ENCODE assay signal across 8 mouse cellular contexts in the genomic region with DNA sequence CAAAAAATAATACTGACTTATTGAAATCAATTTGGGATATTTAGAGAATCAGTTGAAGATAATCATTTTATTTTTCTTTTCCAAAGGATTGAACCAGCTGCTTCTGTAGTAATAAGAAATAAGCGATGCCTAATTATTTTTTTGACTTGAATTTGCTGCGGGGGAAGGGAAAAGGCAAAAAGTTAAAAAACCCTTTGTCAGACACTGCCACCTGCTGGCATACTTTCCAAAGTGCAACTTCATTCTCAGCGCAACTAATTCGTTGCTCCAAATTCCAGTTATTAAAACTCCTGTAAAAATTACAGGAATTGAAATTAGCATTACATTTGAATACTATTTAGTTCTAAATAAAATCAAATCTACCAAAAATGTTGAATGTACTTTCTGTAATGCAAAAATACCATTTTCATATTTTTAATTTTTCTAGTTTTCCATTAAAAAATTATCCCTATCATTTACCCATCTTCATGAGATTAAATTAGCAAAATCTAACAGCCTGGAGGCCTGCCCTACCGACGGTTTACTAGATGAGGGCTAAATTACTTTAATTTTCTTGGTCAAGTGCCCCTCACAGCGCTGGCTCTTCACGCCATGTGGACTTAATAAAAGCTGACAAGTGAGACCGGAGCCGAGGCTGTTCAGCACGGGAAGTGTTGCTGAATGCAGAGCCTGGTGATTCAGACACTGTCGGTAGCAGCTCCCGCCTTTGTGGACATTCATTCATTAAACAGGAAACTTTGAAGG.
DNase-seq lines count a peak whose midpoint lies in the region; ATAC-seq lines count a peak whose summit lies in the region.

No protein-coding gene starts in this region.

- DNase-seq in adrenal gland, adult (ENCODE audit: inconsistent age in 2 of 2, low spot score in 1 of 2), result peak; percentile 32 to 84
- no peak for DNase-seq in adrenal gland, postnatal 4 days (ENCODE audit: low spot score in 2 of 2)
- DNase-seq in 416B (ENCODE audit: low read depth), result peak; percentile 42
- peak; percentile 33 for DNase-seq in cerebellum, adult 8-10 months
- peak; percentile 59 for DNase-seq in gastrocnemius, postnatal 10 days
- no peak for DNase-seq in liver, embryonic 11.5 days (ENCODE audit: low spot score)
- DNase-seq in retina, embryonic 14.5 days (ENCODE audit: low spot score), result peak; percentile 87

- H3K27me3 ChIP-seq in kidney, embryonic 16.5 days (ENCODE audit: insufficient read depth, low read length), result no peaks in the 10 kb centered on the region
- H3K27me3 ChIP-seq in liver, embryonic 11.5 days (replicated peaks; ENCODE audit: control insufficient read depth, insufficient read depth, low read length), result no peaks in the 10 kb centered on the region

- H3K4me2 ChIP-seq in kidney, embryonic 16.5 days (replicated peaks; ENCODE audit: low read depth, low read length), result peak overlapping the region; percentile 14; the same call in 1 of the 2 replicates
- H3K4me2 ChIP-seq in liver, embryonic 11.5 days, result peak overlapping the region; percentile 29; the same call in 1 of the 2 replicates

- H3K36me3 ChIP-seq in kidney, embryonic 16.5 days (ENCODE audit: insufficient read depth, low read length), result no peaks in the 10 kb centered on the region
- no peaks in the 10 kb centered on the region for H3K36me3 ChIP-seq in liver, embryonic 11.5 days (ENCODE audit: control insufficient read depth, insufficient read depth, low read length)

- no peak overlapping the region for H3K9ac ChIP-seq in kidney, embryonic 16.5 days (replicated peaks; ENCODE audit: low read length)
- H3K9ac ChIP-seq in liver, embryonic 11.5 days (ENCODE audit: low read depth, low read length), result no peak overlapping the region

- 15% methylated on average over 13 of the region's 13 CpGs for WGBS in kidney, embryonic 16.5 days
- WGBS in liver, embryonic 11.5 days, result 22% methylated on average over 13 of the region's 13 CpGs

- no peak overlapping the region for H3K27ac ChIP-seq in kidney, embryonic 16.5 days (ENCODE audit: low read length)
- no peak overlapping the region for H3K27ac ChIP-seq in liver, embryonic 11.5 days (ENCODE audit: low read depth, low read length)

- H3K4me3 ChIP-seq in kidney, embryonic 16.5 days (ENCODE audit: low read length), result no peak overlapping the region
- H3K4me3 ChIP-seq in liver, embryonic 11.5 days (ENCODE audit: low read depth, low read length), result no peak overlapping the region

- no peaks in the 10 kb centered on the region for H3K9me3 ChIP-seq in kidney, embryonic 16.5 days (ENCODE audit: low read length)
- H3K9me3 ChIP-seq in liver, embryonic 11.5 days (ENCODE audit: control insufficient read depth, low read length), result no peaks in the 10 kb centered on the region

- no peak for ATAC-seq in kidney, embryonic 16.5 days (ENCODE audit: low FRiP score, low TSS enrichment)
- no peak for ATAC-seq in liver, embryonic 11.5 days (replicated peaks; ENCODE audit: low FRiP score)

- no peaks in the 10 kb centered on the region for H3K4me1 ChIP-seq in kidney, embryonic 16.5 days (ENCODE audit: insufficient read depth, low read length)
- no peaks in the 10 kb centered on the region for H3K4me1 ChIP-seq in liver, embryonic 11.5 days (replicated peaks; ENCODE audit: control insufficient read depth, insufficient read depth, low read length)

Comparison
In these comparisons a context has a peak if more than half of its experiments do, and no peak if none do; other contexts are left out.
1. DNase-seq: peak in adrenal gland, adult (2 of 2), 416B (single experiment), cerebellum, adult 8-10 months (single experiment), gastrocnemius, postnatal 10 days (single experiment) and retina, embryonic 14.5 days (single experiment); none in adrenal gland, postnatal 4 days (0 of 2) and liver, embryonic 11.5 days (single experiment).